Mouse (Mus musculus) cerebellum, adult 11-12 months (tissue): Measurements from ENCODE around the gene Hnrnpdl.

Source experiments
- DNase-seq: peaks from one replicate; pipeline ENCODE4 v3.0.0; 2022

Hnrnpdl gene

DNA sequence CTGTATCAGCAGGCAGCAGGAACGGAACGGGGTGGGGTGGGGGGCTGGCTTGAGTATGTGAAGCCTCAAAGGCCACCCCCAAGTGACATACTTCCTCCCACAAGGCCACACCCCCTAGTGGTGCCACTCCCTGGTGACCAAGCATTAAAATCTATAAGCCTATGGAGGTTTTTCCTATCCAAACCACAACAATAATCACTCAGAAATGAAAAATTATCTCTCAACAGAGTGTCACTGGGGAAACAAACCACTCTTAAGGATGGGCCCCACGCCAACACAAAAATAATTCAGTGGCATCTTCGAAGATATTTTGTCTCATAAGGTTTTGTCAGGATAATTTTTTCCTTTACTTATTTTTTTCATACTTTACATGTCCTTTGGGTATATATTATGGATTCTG, 35.6 kb downstream of the Hnrnpdl start:
- DNase-seq, result no peak

DNA sequence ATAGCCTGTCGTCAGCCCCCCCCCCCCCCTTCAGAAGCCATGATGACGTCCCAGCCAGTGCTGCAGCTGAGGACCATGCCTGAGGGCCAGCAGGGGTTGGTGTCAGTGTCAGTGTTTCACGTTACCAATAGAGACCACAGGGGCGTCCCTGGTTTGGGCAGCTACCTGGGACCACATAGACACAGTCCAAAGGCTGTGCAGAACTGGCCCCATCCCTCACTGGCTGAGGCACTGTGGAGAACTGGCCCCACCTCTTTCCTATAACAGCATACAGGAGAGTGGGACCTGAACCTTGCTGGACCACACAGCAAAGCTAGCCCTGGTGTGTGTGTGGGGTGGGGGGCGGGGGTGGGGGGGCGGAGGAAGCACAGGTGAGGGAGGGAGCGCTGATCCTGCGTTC, 39.0 kb downstream of the Hnrnpdl start:
- no peak for DNase-seq

DNA sequence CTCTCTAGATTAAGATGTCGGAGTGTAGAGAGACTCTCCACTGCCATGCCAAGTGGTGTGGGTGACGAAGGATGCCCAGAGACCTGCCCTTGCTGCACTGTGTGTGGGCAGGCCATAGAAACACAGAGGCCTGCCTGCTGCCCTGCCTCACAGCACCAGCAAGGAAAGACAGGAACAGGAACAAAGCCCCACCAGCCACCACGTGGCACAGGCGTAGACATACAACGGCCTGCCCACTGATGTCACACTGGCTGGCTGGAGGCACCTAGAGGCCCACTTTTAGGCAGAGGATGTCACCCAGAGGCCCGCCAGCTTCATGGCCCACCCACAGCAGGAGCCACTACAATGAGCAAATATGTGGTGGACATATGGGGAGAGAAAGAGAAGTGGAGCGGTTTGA, 39.4 kb downstream of the Hnrnpdl start:
- no peak for DNase-seq

DNA sequence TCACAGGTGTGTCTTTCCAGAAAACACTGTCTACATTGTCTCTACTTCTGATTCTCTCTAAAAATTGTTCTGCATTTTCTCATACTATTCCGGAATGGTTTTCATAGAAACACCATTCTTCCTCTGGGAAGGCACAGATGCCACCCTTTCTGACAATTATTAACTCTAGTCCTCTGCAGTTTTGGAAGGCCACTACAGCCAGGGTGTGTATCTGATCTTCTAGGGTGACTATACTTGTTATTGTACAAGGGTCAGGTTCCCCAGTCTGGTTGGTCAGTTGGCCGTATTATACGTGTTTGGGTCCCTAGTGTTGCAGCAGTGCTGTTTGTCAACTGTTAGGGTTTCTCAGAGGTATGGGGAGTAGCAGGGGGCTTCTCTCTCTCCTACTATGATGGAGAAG, 44.8 kb downstream of the Hnrnpdl start:
- no peak for DNase-seq

DNA sequence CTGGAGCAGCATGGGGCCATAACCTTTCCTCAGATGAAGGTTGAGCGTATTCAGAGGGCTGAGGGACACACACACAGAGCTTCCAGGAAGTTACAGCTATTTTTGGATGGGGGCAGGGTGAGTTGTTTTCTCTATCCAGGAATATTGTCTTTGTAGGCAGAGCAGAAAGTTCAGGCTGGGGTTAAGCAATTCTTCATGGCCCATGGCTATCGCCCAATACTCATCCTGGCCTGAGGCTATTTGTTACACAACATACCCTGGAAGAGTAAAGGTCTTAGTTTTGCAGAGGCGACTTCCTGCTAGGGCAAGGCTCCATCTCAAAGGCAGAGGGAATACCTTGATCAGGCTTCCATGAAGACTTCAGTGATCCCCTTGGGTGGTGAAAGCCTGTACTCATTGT, 45.3 kb downstream of the Hnrnpdl start:
- DNase-seq, result no peak
